Comparison of ENCODE assay signal across 33 mouse cellular contexts in the genomic region with DNA sequence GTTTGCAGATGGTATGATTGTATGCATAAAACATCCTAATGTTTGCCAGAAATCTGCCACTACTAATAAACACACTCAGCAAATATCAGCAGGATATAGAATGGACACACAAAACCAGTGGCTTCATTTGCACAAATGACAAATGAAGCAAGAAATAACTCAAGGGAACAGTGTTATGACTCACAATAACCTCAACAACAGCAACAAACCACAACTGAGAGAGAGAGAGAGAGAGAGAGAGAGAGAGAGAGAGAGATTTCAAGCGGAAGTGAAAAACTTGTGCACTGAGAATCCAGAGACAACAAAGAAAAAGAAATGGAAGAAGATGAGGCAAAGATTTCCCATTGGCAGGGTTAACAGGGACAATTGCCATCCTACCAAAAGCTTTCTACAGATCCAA. TPM values are rescaled to one million over a fixed set of nuclear protein-coding genes. Genes with fewer than 3 reads are reported as not detected.
"Had no signal": no experiment of that assay in that cellular context is flagged by ENCODE, and none has a peak within 500 bp of the region (broad histone marks: within the 10 kb centered on the region; RNA-seq: fewer than 3 reads in every experiment).

No protein-coding gene starts in this region.

- H3K9ac ChIP-seq: embryonic facial prominence, embryonic 12.5 days; embryonic facial prominence, embryonic 13.5 days; embryonic facial prominence, embryonic 15.5 days; forebrain, embryonic 12.5 days; forebrain, embryonic 13.5 days; forebrain, embryonic 15.5 days; forebrain, postnatal 0 days had no signal

- DNase-seq: cerebellum, adult 9-10 months; cerebellum, adult 9-11 months; cerebellum, postnatal 10 days; cerebellum, postnatal 14 days; cerebellum, postnatal 25 days; cerebellum, postnatal 36 days; forebrain, postnatal 0 days; gastrocnemius, adult 2 months; gastrocnemius, postnatal 10 days; gastrocnemius, postnatal 14 days; gastrocnemius, postnatal 25 days; gastrocnemius, postnatal 36 days; heart, adult 18-20 months; heart, adult 2 months had no signal

- H3K4me2 ChIP-seq: embryonic facial prominence, embryonic 12.5 days; embryonic facial prominence, embryonic 13.5 days; embryonic facial prominence, embryonic 15.5 days; forebrain, embryonic 12.5 days; forebrain, embryonic 13.5 days; forebrain, embryonic 15.5 days had no signal

- H3K4me3 ChIP-seq: embryonic facial prominence, embryonic 10.5 days; embryonic facial prominence, embryonic 12.5 days; embryonic facial prominence, embryonic 13.5 days; embryonic facial prominence, embryonic 15.5 days; erythroblast, embryonic 14.5 days; forebrain, embryonic 10.5 days; forebrain, embryonic 12.5 days; forebrain, embryonic 13.5 days; forebrain, embryonic 15.5 days; gastrocnemius, adult 2 months; heart, adult 2 months had no signal

- ATAC-seq: forebrain, embryonic 13.5 days; forebrain, embryonic 14.5 days; forebrain, embryonic 15.5 days; forebrain, embryonic 16.5 days; forebrain, postnatal 0 days had no signal

- H3K9me3 ChIP-seq: embryonic facial prominence, embryonic 10.5 days; embryonic facial prominence, embryonic 12.5 days; embryonic facial prominence, embryonic 13.5 days; embryonic facial prominence, embryonic 15.5 days; forebrain, embryonic 10.5 days; forebrain, embryonic 12.5 days; forebrain, embryonic 13.5 days; forebrain, embryonic 15.5 days had no signal

- H3K36me3 ChIP-seq: embryonic facial prominence, embryonic 10.5 days; embryonic facial prominence, embryonic 12.5 days; embryonic facial prominence, embryonic 13.5 days; embryonic facial prominence, embryonic 15.5 days; forebrain, embryonic 10.5 days; forebrain, embryonic 12.5 days; forebrain, embryonic 15.5 days had no signal

- H3K27me3 ChIP-seq: embryonic facial prominence, embryonic 12.5 days; embryonic facial prominence, embryonic 13.5 days; embryonic facial prominence, embryonic 15.5 days; forebrain, embryonic 12.5 days; forebrain, embryonic 13.5 days; forebrain, embryonic 15.5 days had no signal

- H3K4me1 ChIP-seq: embryonic facial prominence, embryonic 10.5 days; embryonic facial prominence, embryonic 12.5 days; embryonic facial prominence, embryonic 13.5 days; embryonic facial prominence, embryonic 15.5 days; forebrain, embryonic 10.5 days; forebrain, embryonic 12.5 days; forebrain, embryonic 13.5 days had no signal

- H3K27ac ChIP-seq: embryonic facial prominence, embryonic 10.5 days; embryonic facial prominence, embryonic 12.5 days; embryonic facial prominence, embryonic 13.5 days; embryonic facial prominence, embryonic 15.5 days; forebrain, embryonic 10.5 days; forebrain, embryonic 12.5 days; forebrain, embryonic 13.5 days; forebrain, embryonic 15.5 days; gastrocnemius, adult 2 months; heart, adult 2 months had no signal

RNA-seq across cellular contexts. Expression of gene Sptssb, which starts 35.2 kb away (rescaled TPM):
- total RNA-seq: common myeloid progenitor, adult 5-6 weeks; gastrocnemius, adult 18-20 months; gastrocnemius, adult 2 months; gastrocnemius, adult 8-10 months; gastrocnemius, postnatal 10 days; gastrocnemius, postnatal 14 days; gastrocnemius, postnatal 25 days; gastrocnemius, postnatal 36 days; gastrocnemius, postnatal 4 days; granulocyte monocyte progenitor cell, adult 5-6 weeks; heart, adult 18-20 months; heart, adult 2 months; heart, adult 8-10 months had no signal
- polyA plus RNA-seq: erythroblast, embryonic 14.5 days; forebrain, embryonic 10.5 days; forebrain, embryonic 11.5 days; forebrain, embryonic 13.5 days; gonadal fat pad, adult 2 months; heart, adult 2 months had no signal
